Mouse (Mus musculus) right cerebral cortex, postnatal 14 days (tissue): ENCODE results near the gene Ldlrad3.
A peak's percentile ranks its signal among the peaks of the same experiment; 100 is the strongest.

Experiments
- DNase-seq: peaks from one replicate; pipeline ENCODE4 v3.0.0; 2022

Ldlrad3 gene

DNA sequence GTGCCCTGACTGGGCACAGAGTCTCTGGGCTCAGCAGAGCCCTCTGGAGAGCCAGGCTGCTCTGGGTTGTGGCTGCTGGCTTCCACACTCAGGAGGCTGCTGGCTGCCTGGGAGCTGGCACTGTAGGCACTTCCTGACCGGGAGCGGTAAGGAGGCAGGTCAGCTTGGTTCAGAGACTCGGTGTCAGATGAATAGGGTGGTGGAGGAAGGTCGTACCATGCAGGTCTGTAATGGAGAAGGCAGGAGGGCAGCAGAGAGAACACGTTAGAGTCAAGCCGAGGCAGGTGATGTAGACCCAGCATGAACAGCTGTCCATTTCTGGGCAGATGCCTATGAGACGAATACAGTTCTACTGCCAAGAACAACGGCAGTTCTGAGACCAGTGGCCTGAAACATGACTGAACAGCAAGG, 233.2 kb downstream of the Ldlrad3 start:
- no peak for DNase-seq

GRCm38 (mm10) chr2:101950716-101951520, 235.3 kb downstream of the Ldlrad3 start:
- DNase-seq, result no peak

GRCm38 (mm10) chr2:101935006-101935405, 251.2 kb downstream of the Ldlrad3 start:
- no peak for DNase-seq

DNA sequence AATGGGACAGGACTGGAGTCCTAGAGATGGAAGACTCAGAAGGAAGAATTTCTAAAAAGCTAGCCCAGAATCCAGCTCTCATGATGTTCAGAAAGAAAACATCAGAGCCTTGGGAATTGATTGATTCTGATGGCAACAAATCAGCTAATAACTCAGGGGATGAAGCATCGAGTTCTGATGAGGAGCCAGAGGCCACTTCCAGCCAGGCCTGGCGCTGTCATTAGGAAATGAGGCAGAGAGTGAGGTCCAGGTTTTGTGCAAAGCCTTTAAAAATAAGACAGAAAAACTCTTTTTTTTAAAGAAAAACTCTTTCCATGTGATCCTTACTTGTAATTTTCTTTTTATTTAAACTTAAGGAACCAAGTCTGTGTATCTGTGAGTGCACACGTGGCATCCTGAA, 252.9 kb downstream of the Ldlrad3 start:
- no peak for DNase-seq

- DNase-seq, result no peak
These were observed 253.8 kb downstream of the Ldlrad3 start for GRCm38 (mm10) chr2:101932169-101932936.

DNA sequence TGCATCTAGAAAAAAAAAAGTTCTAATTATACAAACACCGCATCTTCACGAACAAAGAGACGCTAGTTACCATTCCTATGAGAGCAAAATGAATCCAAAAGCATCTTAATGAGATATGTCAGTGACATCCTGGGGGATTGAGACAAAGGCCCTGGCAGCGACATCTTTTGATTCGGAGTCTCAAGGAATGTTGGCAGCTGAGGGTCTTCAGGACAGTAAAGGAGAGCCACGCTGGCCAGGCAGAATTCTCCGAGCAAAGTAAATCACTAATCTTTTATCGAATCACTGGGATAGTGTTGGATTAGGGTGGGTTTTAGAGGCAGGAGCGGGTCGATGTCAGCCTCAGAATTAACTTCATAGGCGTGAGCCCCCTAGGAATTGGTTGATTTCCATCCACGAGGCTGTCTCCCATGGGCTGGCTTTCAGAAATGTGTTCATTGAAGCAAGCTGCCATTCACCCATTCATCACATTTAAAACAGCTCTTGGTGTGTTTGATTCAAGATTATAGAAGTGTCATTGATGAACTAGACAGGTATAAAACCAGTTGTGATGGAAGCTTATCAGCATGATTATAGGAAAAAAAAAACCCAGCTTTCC, 260.5 kb downstream of the Ldlrad3 start:
- no peak for DNase-seq

DNA sequence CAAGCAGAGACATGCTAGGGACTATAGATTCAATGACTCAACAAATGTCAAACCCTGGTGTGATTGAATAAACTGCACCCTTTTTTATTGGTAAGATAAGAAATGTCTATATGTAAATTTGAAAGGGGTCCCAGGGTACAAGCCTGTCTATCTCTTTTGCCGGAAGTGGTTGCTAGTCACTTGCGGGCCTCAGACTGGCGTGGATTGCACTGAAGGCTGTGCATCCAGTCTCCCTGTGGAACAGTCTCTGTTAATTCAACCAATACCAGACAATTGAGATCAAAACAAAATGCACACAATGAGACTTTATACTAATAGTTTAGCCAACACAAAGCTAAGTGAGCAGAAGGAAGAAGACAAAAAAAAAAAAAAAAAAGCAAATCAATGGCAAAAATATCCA, 261.0 kb downstream of the Ldlrad3 start:
- no peak for DNase-seq

DNA sequence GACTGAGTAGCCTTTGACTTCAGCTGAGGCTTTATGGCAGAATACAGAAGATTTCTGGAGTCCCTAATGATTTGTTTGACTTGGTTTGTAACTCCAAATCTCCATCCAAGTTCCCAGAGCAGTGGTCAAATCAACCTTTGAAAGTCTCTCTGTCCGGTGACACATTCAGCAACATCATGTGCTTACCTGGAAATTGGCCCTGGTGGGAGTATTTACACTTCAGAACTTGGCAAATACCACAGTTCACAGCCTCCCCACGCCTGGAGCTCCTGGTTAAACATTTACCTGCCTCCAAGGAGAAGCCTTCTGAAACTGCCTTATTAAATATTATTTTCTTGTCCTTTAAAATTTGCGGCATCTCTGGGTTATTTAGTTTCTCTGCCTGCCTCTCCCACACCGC, 263.0 kb downstream of the Ldlrad3 start:
- DNase-seq, result no peak

GRCm38 (mm10) chr2:101922302-101922701, 263.9 kb downstream of the Ldlrad3 start:
- no peak for DNase-seq

DNA sequence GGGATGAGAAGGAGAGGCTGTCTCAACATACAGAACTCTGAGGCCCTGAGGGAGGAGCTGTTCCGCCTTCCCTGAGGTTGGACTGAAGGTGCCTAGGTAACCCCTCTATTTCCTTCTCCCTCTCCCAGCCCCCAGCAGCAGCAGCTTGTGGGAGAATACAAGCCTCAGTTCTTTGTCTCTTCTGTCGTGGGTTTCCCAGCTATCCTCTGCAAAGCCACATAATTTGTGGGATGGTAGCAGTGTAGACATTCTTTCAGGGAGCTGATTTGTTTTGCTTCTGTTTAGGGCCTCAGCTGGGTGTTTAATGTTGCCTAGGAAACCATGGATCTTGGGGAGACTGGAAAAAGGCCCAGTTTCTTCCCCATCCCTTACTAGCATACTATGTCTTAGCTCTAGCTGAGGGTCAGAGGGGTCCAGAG, 266.0 kb downstream of the Ldlrad3 start:
- DNase-seq, result no peak

DNA sequence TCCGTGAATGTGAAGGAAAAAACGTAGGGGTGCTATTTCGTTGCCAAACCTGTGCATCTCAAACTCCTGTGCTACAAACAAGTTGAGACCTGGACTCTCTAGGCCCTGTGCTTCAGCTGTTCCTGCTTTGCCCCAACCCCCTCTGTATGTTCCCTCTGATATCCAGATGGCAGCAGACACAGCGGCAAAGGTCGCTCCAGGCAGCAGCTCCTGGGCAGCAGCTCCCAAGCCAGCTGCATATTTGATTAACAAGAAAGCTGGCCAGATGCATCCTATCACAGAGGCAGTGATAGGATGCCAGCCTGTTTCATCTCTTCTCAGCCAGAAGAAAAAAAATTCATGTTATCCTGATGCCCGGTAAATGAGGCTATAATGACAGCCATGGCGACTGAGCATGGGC, 267.7 kb downstream of the Ldlrad3 start:
- no peak for DNase-seq

- DNase-seq, result no peak
These were observed 276.7 kb downstream of the Ldlrad3 start for GRCm38 (mm10) chr2:101909326-101910080.

DNA sequence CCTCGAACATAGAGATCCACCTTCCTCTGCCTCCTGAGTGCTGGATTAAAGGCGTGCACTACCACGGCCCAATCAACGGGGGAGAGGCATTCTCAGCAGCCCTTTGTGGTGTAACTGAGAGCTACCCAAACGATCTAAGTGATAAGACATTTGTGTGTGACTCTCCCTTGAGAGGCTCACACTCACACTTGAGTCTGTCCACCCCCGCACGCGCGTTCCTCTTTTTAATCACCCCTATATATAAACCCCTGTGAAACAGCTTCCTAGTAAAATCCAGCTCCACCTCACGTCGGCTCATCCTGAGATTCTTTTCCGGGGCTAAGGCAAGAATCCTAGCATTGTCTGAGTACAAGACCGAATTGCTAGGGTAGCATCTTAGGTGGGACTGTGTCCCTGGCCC, 277.4 kb downstream of the Ldlrad3 start:
- peak; percentile 45 for DNase-seq

GRCm38 (mm10) chr2:101907386-101908022, 278.7 kb downstream of the Ldlrad3 start:
- peak; percentile 35 for DNase-seq

DNA sequence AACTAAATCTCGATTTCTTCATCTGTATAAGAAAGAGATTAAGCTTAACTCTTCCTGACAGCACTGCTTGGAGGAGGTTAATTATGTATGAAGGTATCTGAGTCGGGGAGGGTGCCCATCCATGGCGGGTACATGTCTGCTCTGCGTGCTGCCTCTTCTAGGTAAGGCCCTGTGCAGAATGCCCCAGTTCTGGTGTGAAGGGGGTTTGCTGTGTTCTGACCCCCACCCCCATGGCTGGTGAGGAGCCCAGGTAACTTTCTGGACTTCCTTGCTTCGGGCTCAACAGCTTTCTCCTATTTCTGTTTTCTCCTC, 279.9 kb downstream of the Ldlrad3 start:
- DNase-seq, result no peak

GRCm38 (mm10) chr2:101905534-101906378, 280.4 kb downstream of the Ldlrad3 start:
- DNase-seq, result peak; percentile 88

- DNase-seq, result no peak
These were observed 284.0 kb downstream of the Ldlrad3 start for GRCm38 (mm10) chr2:101902196-101902595.
